Mouse (Mus musculus) ovary, postnatal 36 days (tissue): ENCODE measurements around the gene Dtl.

ENCODE experiments used
- DNase-seq: peaks from one replicate; pipeline ENCODE4 v3.0.0; 2022; ENCODE audit warnings: low spot score, mixed read lengths

Gene Dtl

DNA sequence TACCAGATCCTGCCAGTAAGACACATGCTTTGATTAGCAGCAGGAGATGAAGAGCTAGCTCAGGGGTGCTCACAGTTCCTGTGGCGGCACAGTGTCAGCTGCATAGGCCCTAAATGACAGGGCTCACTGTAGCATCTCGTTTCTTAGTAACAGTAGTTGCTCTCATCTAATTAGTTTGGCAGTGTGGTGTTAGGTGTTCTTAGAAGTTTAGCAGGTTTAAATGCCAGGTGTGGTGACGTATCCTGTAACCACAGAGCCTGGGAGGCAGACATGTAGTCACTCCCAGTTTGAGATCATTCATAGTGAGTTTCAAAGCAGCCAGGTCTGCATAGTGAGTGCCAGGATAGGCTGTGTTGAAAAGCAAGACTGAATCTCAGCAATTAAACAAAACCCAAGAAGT, 4.2 kb upstream of the Dtl start:
- no peak for DNase-seq

- no peak for DNase-seq
Observed at GRCm38 (mm10) chr1:191574871-191575457, 380 bp downstream of the Dtl start.

GRCm38 (mm10) chr1:191573906-191574639, 1.3 kb downstream of the Dtl start:
- no peak for DNase-seq

GRCm38 (mm10) chr1:191570415-191570814, 4.9 kb downstream of the Dtl start:
- DNase-seq, result no peak

- no peak for DNase-seq
Observed at GRCm38 (mm10) chr1:191569625-191570024, 5.7 kb downstream of the Dtl start.

- no peak for DNase-seq
Observed at GRCm38 (mm10) chr1:191567859-191568258, 7.5 kb downstream of the Dtl start.

DNA sequence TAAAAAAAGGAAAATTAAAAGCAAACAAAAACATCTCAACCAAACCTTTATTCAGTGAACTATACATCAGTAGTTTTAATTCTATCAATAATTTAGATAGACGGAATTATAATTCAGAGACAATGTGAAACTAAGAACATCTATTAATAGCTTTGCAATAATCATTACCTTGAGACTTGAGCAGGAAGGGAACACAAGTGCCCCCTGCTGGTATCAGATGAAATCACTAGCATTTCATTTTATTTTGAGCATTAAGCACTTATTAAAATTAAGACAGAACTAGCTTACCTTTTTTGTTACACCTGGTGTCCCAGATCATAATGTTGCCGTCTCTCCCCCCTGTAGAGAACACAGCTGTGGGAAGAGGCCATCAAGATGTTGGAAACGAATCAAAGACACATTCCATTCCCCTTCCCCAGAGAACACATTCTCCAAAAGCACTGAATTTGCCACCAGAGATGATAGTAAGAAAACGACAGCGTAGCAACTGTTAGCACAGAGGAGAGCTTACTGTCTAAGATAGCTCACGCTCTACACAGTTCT, 12.4 kb downstream of the Dtl start:
- DNase-seq, result no peak

DNA sequence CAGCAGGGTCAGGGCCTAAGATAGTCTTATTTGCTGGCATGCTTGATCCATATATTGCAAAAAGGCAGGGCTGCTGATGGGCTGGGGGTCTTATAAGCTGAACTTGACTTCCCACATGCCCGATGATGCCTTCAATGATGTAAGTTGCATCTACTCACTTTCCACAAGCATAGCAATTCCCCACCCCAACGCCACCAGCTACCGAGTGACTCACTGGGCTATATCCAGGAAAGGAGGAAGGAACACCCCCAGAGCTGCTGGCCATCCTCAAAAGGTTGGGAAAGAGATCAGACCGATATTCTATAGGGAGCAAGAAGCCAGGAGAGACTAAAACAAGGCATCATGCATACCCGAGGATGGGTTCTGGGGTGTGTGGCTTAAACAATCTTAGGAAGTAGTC, 15.6 kb downstream of the Dtl start:
- DNase-seq, result no peak

GRCm38 (mm10) chr1:191557109-191557508, 18.2 kb downstream of the Dtl start:
- DNase-seq, result no peak

- DNase-seq, result no peak
Observed at GRCm38 (mm10) chr1:191550786-191551185, 24.6 kb downstream of the Dtl start.

- DNase-seq, result no peak
Observed at GRCm38 (mm10) chr1:191543747-191544146, 31.6 kb downstream of the Dtl start.

- DNase-seq, result no peak
Observed at GRCm38 (mm10) chr1:191541619-191542018, 33.7 kb downstream of the Dtl start.

DNA sequence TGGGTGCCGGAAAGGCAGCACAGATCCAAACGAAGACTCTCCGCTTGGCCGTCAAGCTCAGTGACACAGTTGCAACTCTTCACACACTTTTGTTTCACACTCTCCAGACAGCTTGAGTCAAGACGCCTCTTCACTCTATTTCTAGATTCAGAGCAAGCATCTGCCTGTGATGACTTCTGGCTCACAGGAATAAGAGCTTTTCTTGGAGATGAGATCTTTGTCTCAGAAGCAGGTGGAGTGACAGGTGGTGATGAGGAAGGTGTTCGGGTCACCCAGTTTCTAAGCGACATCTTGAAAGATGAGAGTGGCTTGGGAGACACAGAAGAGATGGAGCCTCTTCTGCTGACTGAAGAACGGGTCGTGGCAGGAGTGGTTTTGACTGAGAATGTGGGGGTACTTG, 34.3 kb downstream of the Dtl start:
- no peak for DNase-seq

DNA sequence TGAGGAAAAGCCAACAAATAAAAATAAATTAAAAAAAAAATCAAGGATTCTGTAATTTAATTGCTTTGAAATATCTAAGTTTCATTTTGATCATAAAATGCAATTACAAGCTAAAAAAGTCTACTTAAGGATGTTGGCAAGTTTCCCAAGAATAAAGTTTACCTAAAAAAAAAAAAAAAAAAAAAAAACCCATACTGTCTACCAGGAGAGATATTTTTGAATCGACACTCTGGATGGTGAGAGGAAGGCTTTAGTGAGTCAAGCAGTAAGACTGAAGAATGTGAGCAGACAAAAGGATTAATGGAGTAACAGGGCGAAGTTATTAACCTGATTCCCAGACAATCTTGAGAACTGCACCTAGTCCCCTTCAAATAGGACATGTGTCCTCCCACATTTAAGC, 35.0 kb downstream of the Dtl start:
- no peak for DNase-seq

DNA sequence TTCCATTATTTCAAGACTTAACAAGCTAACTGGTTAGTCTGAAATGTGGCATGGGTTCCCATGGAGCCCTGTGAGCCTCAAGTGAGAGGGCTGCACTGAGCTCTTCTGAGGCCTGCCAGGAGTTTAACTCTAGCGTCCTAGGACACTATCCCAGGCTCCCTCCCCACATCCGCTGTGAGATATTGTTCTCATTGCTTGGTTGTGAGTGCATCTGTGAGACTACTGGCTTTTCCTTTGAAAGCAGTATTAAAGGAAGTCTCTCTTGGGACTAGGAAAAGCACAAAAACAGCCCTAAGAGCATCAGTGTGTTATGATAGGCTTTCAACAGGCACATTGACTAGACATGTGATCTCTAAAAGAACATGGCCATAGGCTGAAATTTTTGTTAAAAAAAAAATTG, 40.4 kb downstream of the Dtl start:
- no peak for DNase-seq

GRCm38 (mm10) chr1:191531023-191531422, 44.3 kb downstream of the Dtl start:
- no peak for DNase-seq

DNA sequence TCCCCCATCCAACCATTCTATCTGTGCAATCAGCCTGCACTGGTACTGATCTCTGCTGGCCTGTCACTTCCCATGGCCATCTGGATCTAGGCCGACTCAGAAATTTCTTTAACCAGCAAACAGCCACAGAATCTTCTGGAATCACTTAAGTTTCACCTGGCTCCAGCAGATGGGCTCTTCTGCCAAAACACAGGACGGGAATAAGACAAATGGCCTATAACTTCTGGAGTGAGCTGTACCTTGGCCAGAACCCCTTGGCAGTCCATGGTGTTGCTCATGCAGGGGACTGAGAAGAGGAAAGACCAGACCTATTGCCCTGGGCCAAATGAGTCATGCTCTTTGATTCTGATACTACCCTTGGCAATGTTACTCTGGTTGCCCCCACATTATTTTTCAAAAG, 45.9 kb downstream of the Dtl start:
- DNase-seq, result no peak

- no peak for DNase-seq
Observed at GRCm38 (mm10) chr1:191527921-191528612, 47.3 kb downstream of the Dtl start.

- no peak for DNase-seq
Observed at GRCm38 (mm10) chr1:191527089-191527488, 48.3 kb downstream of the Dtl start.

DNA sequence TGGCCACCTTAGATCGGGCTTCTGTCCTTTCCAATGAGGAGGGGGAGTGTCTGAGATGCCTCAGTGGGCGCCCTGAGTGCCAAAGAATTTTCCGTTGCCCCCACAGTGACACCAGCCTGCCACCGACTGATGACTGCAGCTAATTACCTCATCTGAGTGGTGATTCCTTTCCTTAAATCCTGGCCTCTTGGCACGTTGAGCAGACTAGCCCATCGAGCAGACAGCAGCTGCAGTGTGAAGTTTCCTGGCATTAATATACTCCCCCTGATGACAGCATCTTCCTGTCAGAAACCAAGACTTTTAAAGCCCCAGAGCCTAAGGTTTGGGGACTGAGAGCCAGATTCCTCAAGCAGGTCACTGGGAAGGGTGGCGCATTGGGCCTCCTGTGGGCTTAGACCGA, 53.9 kb downstream of the Dtl start:
- no peak for DNase-seq

DNA sequence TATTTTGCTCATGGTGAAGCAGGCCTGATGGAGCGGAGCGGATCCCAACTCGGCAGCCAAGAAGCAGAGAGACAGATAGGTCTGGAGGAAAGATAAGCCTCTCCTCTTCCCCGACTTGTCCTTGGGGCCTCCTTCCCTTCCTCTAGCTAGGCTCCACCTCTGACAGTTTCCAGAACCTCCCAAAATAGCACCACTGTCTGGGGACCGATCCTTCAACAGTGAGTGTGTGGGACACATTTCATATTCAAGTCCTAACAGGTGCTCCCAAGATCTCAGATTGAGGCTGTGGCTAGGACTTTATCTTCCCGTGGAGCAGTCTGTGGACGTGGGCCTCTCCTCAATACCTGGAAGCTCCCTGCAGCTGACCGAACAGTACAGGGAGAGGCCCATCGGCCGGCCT, 54.7 kb downstream of the Dtl start:
- no peak for DNase-seq

DNA sequence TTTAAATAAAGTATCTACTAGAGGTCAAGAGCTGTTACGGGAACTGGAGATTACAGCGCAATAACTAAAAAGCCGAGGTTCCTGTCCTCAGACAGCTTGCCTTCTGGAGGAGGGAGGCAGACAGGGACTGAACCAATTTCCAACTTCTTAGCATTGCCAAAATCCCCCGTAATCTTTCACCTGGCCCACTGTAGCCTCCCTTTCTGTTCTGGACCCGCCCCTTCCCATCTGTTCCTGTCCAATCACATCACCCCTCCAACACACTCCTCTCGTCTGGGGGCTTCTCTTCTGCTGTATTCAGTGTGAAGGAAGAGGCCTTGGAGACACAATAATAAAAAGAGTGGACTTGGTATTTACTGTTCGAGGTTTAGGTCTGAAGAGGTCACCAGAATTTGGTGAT, 55.1 kb downstream of the Dtl start:
- DNase-seq, result no peak
